In the genomic region with DNA sequence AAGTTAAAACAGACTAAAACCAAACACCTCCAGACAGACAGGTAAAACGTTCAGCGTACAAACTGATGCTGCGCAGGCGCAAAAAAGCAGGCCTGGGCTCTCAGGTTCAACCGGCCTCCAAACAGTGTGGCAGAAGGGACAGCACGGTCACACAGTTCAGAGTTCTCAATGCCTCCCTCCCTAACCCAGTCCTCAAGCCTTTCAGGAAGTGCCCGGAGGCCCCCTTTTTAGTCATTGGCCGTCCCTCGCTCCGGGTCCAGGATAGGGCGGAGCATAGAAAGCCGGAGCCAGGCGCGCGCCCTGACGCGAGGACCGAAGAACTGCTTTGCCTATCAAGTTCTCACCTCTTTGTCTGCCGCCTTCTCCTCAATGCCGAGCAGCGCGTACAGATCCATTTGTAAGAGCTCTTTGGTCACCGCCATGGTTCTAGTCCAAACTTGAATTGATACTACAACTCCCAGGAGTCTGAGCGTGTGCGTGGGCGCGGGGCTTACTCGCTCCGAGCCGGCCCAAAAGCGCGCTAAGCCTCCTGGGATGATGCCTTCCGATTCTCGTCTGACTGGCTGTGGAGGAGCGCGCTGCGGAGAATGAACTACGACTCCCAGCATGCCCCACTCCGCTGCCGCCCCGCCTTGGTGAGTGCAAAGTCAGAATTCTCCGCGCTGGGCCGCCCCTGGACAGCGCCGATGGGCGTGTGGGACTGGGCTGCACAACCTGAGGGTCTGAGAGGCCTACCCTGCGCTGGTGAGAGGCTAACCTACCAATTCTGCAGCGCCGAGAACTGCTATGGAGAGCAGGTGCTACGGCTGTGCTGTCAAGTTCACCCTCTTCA, we compare ENCODE assay signal across 8 mouse cellular contexts. TPM values are rescaled to one million over a fixed set of nuclear protein-coding genes. Genes with fewer than 3 reads are reported as not detected.
DNase-seq lines count a peak whose midpoint lies in the region; ATAC-seq lines count a peak whose summit lies in the region.

A gene (plus strand): TSS at position 274 of the 832 bp plus-strand sequence.
A gene (minus strand): TSS at position 452 of the 832 bp plus-strand sequence.

- peak within 1 kb of the TSS; percentile 73 for H3K4me3 ChIP-seq in hindbrain, embryonic 16.5 days (ENCODE audit: low read length)
- H3K4me3 ChIP-seq in macrophage (ENCODE audit: inconsistent target): peak within 1 kb of the TSS; percentile 92

- no peaks in the 10 kb centered on the region for H3K9me3 ChIP-seq in hindbrain, embryonic 16.5 days (ENCODE audit: control insufficient read depth, low read length)

- peaks cover 18% of the 10 kb centered on the region for H3K36me3 ChIP-seq in hindbrain, embryonic 16.5 days (ENCODE audit: control insufficient read depth, insufficient read depth, low read length)
- H3K36me3 ChIP-seq in macrophage (ENCODE audit: inconsistent target): peaks cover 28% of the 10 kb centered on the region; the same call in 1 of the 2 replicates

- whole genome bisulfite sequencing in hindbrain, embryonic 16.5 days: under 1% methylated on average over 51 of the region's 51 CpGs
- 0% methylated on average over 51 of the region's 51 CpGs for WGBS in macrophage (ENCODE audit: missing documents)

- peak; percentile 99 for ATAC-seq in hindbrain, embryonic 16.5 days

- DNase-seq in WW6 (ENCODE audit: low read depth, low spot score): peak; percentile 86
- peak; percentile 91 to 93 for DNase-seq in cerebellum, postnatal 4 days (ENCODE audit: low spot score in 2 of 2)
- peak; percentile 95 for DNase-seq in gastrocnemius, adult 18-20 months (ENCODE audit: low spot score)
- peak; percentile 97 to 98 for DNase-seq in left cerebral cortex, adult 18-20 months (ENCODE audit: low spot score in 2 of 2)
- DNase-seq in right cerebral cortex, adult 18-20 months: peak; percentile 99
- peak; percentile 85 for DNase-seq in urinary bladder, postnatal 10 days (ENCODE audit: low spot score)

- H3K27ac ChIP-seq in hindbrain, embryonic 16.5 days (ENCODE audit: low read depth, low read length): peak within 1 kb of the TSS; percentile 73
- H3K27ac ChIP-seq in macrophage: peak within 1 kb of the TSS; percentile 81

- no peaks in the 10 kb centered on the region for H3K27me3 ChIP-seq in hindbrain, embryonic 16.5 days (replicated peaks; ENCODE audit: control insufficient read depth, insufficient read depth, low read length)

- H3K9ac ChIP-seq in hindbrain, embryonic 16.5 days (ENCODE audit: low read depth, low read length): peak within 1 kb of the TSS; percentile 83

- H3K4me2 ChIP-seq in hindbrain, embryonic 16.5 days (ENCODE audit: low read length): peak within 1 kb of the TSS; percentile 72

- peaks cover 48% of the 10 kb centered on the region; the same call in 1 of the 2 replicates for H3K79me2 ChIP-seq in macrophage (ENCODE audit: inconsistent target)

- H3K4me1 ChIP-seq in hindbrain, embryonic 16.5 days (ENCODE audit: control insufficient read depth, insufficient read depth, low read depth, low read length): peaks cover 10% of the 10 kb centered on the region

RNA-seq across cellular contexts. Expression of the first gene that starts in this region (rescaled TPM):
- total RNA-seq in gastrocnemius, adult 18-20 months (2021): 10 to 100 TPM; 13.8 to 14.4 TPM
- polyA plus RNA-seq in hindbrain, embryonic 16.5 days (2015; fragmentation: Nextera tagmentation; extraction: Ambion mirVana): 70.4 and 75.7 TPM in 2 replicates
- total RNA-seq in left cerebral cortex, adult 18-20 months (2021): 10 to 100 TPM; 24.2 to 37.3 TPM
- 100 to 1,000 TPM in 1 of 26 experiments, 10 to 100 TPM in 22, 1 to 10 TPM in 3; 6.2 to 103 (median 35.1) TPM for total RNA-seq in macrophage (2018; cell fraction: chromatin; rRNA removed)
- 10 to 100 TPM; 10.1 to 27.6 (median 20.1) TPM for total RNA-seq in macrophage (2018; cell fraction: cytosol; rRNA removed)
- total RNA-seq in macrophage (2018; cell fraction: nucleus; rRNA removed): 10 to 100 TPM in 23 of 26 experiments, 1 to 10 TPM in 3; 5.2 to 75.6 (median 22.9) TPM
- 19.2 to 23.2 TPM (median 20.3 TPM) in 3 replicates for polyA plus RNA-seq in macrophage (2018)

RNA-seq across cellular contexts. Expression of the second gene that starts in this region (rescaled TPM):
- total RNA-seq in gastrocnemius, adult 18-20 months (2021): 1 to 10 TPM; 7.9 to 9.1 TPM
- 23.3 and 23.6 TPM in 2 replicates for polyA plus RNA-seq in hindbrain, embryonic 16.5 days (2015; fragmentation: Nextera tagmentation; extraction: Ambion mirVana)
- 10 to 100 TPM; 15.9 to 17.7 TPM for total RNA-seq in left cerebral cortex, adult 18-20 months (2021)
- total RNA-seq in macrophage (2018; cell fraction: chromatin; rRNA removed): 10 to 100 TPM in 23 of 26 experiments, 1 to 10 TPM in 3; 6.6 to 47.0 (median 29.7) TPM
- 10 to 100 TPM in 23 of 26 experiments, 1 to 10 TPM in 3; 8.5 to 18.7 (median 14.4) TPM for total RNA-seq in macrophage (2018; cell fraction: cytosol; rRNA removed)
- 10 to 100 TPM in 19 of 26 experiments, 1 to 10 TPM in 7; 5.8 to 35.6 (median 14.1) TPM for total RNA-seq in macrophage (2018; cell fraction: nucleus; rRNA removed)
- 14.2 to 28.9 TPM (median 14.3 TPM) in 3 replicates for polyA plus RNA-seq in macrophage (2018)

Comparison
In these comparisons a context has a peak if more than half of its experiments do, and no peak if none do; other contexts are left out.
1. Peak in every context shown above with its lines: DNase-seq, ATAC-seq, H3K4me3 ChIP-seq and H3K27ac ChIP-seq.